Mouse (Mus musculus): ENCODE data around the gene Chd3. TPM values are rescaled to one million over a fixed set of nuclear protein-coding genes. Genes with fewer than 3 reads are reported as not detected.

Chd3 gene
- polyA plus RNA-seq, 1 experiment = 399 TPM

GRCm38 (mm10) chr11:69366855-69367615 is 2.2 kb downstream of the Chd3 start:
- peak; percentile 45 to 64 for DNase-seq (ENCODE audit: extremely low spot score in 1 of 2, low spot score in 1 of 2)

GRCm38 (mm10) chr11:69366157-69366854 is 2.9 kb downstream of the Chd3 start:
- DNase-seq (ENCODE audit: extremely low spot score in 1 of 2, low spot score in 1 of 2) = peak; percentile 93 to 96

GRCm38 (mm10) chr11:69365722-69366121 is 3.5 kb downstream of the Chd3 start:
- no peak for DNase-seq (ENCODE audit: extremely low spot score in 1 of 2, low spot score in 1 of 2)

- peak; percentile 88 to 92 for DNase-seq (ENCODE audit: extremely low spot score in 1 of 2, low spot score in 1 of 2)
These were observed 4.3 kb downstream of the Chd3 start for GRCm38 (mm10) chr11:69364910-69365309.

- DNase-seq (ENCODE audit: extremely low spot score in 1 of 2, low spot score in 1 of 2) = no peak
These were observed 4.8 kb downstream of the Chd3 start for GRCm38 (mm10) chr11:69364376-69364775.

GRCm38 (mm10) chr11:69362479-69362878 is 6.7 kb downstream of the Chd3 start:
- DNase-seq (ENCODE audit: extremely low spot score in 1 of 2, low spot score in 1 of 2) = no peak

GRCm38 (mm10) chr11:69362021-69362420 is 7.2 kb downstream of the Chd3 start:
- DNase-seq (ENCODE audit: extremely low spot score in 1 of 2, low spot score in 1 of 2) = no peak

GRCm38 (mm10) chr11:69357690-69358089 is 11.5 kb downstream of the Chd3 start:
- no peak for DNase-seq (ENCODE audit: extremely low spot score in 1 of 2, low spot score in 1 of 2)

GRCm38 (mm10) chr11:69356544-69356943 is 12.7 kb downstream of the Chd3 start:
- no peak for DNase-seq (ENCODE audit: extremely low spot score in 1 of 2, low spot score in 1 of 2)

- DNase-seq (ENCODE audit: extremely low spot score in 1 of 2, low spot score in 1 of 2) = no peak
These were observed 22.8 kb downstream of the Chd3 start for GRCm38 (mm10) chr11:69346441-69346840.

GRCm38 (mm10) chr11:69340161-69341131 is 28.8 kb downstream of the Chd3 start, which contains the start of gene Rnf227:
Rnf227 (plus strand) TSS chr11:69340461.
- peak in 1 of 2 experiments; percentile 76 for DNase-seq (ENCODE audit: extremely low spot score in 1 of 2, low spot score in 1 of 2)

GRCm38 (mm10) chr11:69334796-69335195 is 34.4 kb downstream of the Chd3 start:
- no peak for DNase-seq (ENCODE audit: extremely low spot score in 1 of 2, low spot score in 1 of 2)

- no peak for DNase-seq (ENCODE audit: extremely low spot score in 1 of 2, low spot score in 1 of 2)
These were observed 35.3 kb downstream of the Chd3 start for GRCm38 (mm10) chr11:69333922-69334321.

GRCm38 (mm10) chr11:69332713-69333253 is 36.4 kb downstream of the Chd3 start:
- DNase-seq (ENCODE audit: extremely low spot score in 1 of 2, low spot score in 1 of 2) = no peak

GRCm38 (mm10) chr11:69331929-69332405 is 37.2 kb downstream of the Chd3 start:
- DNase-seq (ENCODE audit: extremely low spot score in 1 of 2, low spot score in 1 of 2) = peak; percentile 52 to 85

- no peak for DNase-seq (ENCODE audit: extremely low spot score in 1 of 2, low spot score in 1 of 2)
These were observed 38.1 kb downstream of the Chd3 start for GRCm38 (mm10) chr11:69331152-69331551.

- no peak for DNase-seq (ENCODE audit: extremely low spot score in 1 of 2, low spot score in 1 of 2)
These were observed 40.7 kb downstream of the Chd3 start for GRCm38 (mm10) chr11:69328517-69328916.

GRCm38 (mm10) chr11:69327648-69328047 is 41.6 kb downstream of the Chd3 start:
- no peak for DNase-seq (ENCODE audit: extremely low spot score in 1 of 2, low spot score in 1 of 2)

GRCm38 (mm10) chr11:69327157-69327442 is 42.1 kb downstream of the Chd3 start:
- no peak for DNase-seq (ENCODE audit: extremely low spot score in 1 of 2, low spot score in 1 of 2)

GRCm38 (mm10) chr11:69326408-69327156 is 42.6 kb downstream of the Chd3 start:
- DNase-seq (ENCODE audit: extremely low spot score in 1 of 2, low spot score in 1 of 2) = no peak

All from frontal cortex, adult 2 months (tissue).